Comparison of ENCODE assay signal across 11 mouse cellular contexts in genomic region chr7:35023251-35023650, GRCm38 (mm10).
"Had no signal": no experiment of that assay in that cellular context is flagged by ENCODE, and none has a peak within 500 bp of the region (broad histone marks: within the 10 kb centered on the region; RNA-seq: fewer than 3 reads in every experiment).

No protein-coding gene starts in this region.

- H3K36me3 ChIP-seq: lung, embryonic 15.5 days; midbrain, embryonic 12.5 days had no signal

- H3K9me3 ChIP-seq: limb, embryonic 10.5 days; liver, embryonic 12.5 days; lung, embryonic 15.5 days; megakaryocyte, embryonic 14.5 days; midbrain, embryonic 12.5 days had no signal

- H3K27ac ChIP-seq: left cerebral cortex, adult 2 months; limb, embryonic 10.5 days; liver, embryonic 12.5 days; lung, embryonic 15.5 days; macrophage; midbrain, embryonic 12.5 days had no signal

- ATAC-seq: liver, embryonic 12.5 days; liver, postnatal 0 days had no signal

- H3K9ac ChIP-seq: liver, embryonic 12.5 days; liver, postnatal 0 days; lung, embryonic 15.5 days; midbrain, embryonic 12.5 days had no signal

- DNase-seq: kidney, postnatal 4 days; liver, postnatal 0 days; lung, postnatal 14 days; right cerebral cortex, postnatal 25 days had no signal

- H3K4me1 ChIP-seq: midbrain, embryonic 12.5 days had no signal

- H3K4me2 ChIP-seq: liver, embryonic 12.5 days; lung, embryonic 15.5 days; midbrain, embryonic 12.5 days had no signal

- H3K4me3 ChIP-seq: left cerebral cortex, adult 2 months; limb, embryonic 10.5 days; liver, embryonic 12.5 days; lung, embryonic 15.5 days; megakaryocyte, embryonic 14.5 days; midbrain, embryonic 12.5 days had no signal

- H3K27me3 ChIP-seq: liver, embryonic 12.5 days; lung, embryonic 15.5 days; megakaryocyte, embryonic 14.5 days; midbrain, embryonic 12.5 days had no signal
